Mouse (Mus musculus) cerebellum, adult 2 months (tissue): Measurements from ENCODE around the gene Supt5. TPM values are rescaled to one million over a fixed set of nuclear protein-coding genes. Genes with fewer than 3 reads are reported as not detected.

Source experiments
- DNase-seq, 2 experiments: peaks; one replicate each; pipeline ENCODE4 v3.0.0; 2021
- H3K27ac ChIP-seq: fragments of 200-500 bp; 2 replicates; pipeline ENCODE4 v1.5.1; 2012; ENCODE audit warnings: low read length, control low read depth, inconsistent platforms; ENCODE audit not compliant: insufficient read depth
- H3K27me3 ChIP-seq: fragments of 200-500 bp; 2 replicates; pipeline ENCODE4 v1.6.1; 2012; ENCODE audit warnings: inconsistent platforms, mild to moderate bottlenecking, low read length, moderate library complexity; ENCODE audit not compliant: control insufficient read depth, insufficient read depth
- H3K4me1 ChIP-seq: fragments of 200-500 bp; 2 replicates; pipeline ENCODE4 v1.6.1; 2011; ENCODE audit warnings: low read length; ENCODE audit not compliant: control insufficient read depth, insufficient read depth
- H3K4me3 ChIP-seq: fragments of 200-500 bp; replicated peaks from 2 replicates; pipeline ENCODE3; 2011; ENCODE audit warnings: mild to moderate bottlenecking, low read depth, low read length, control low read depth; ENCODE audit not compliant: insufficient read depth
- CTCF ChIP-seq: fragments of 200-500 bp; IDR thresholded peaks from 2 replicates; pipeline ENCODE4 v1.5.1; 2011; ENCODE audit warnings: low read depth, mild to moderate bottlenecking, control low read depth, low read length, moderate library complexity, borderline replicate concordance; ENCODE audit not compliant: insufficient read depth
- POLR2A ChIP-seq: fragments of 200-500 bp; IDR thresholded peaks from 2 replicates; pipeline ENCODE4 v1.6.1; 2011; ENCODE audit warnings: low read length, control low read depth, borderline replicate concordance; ENCODE audit not compliant: insufficient read depth
- WGBS: fragments of 180-500 bp; shearing (Covaris S2); methylation state at CpG from one replicate; pipeline ENCODE4 v1.1.7; 2018; 5-methylcytosine and 5-hydroxymethylcytosine counted together
- polyA plus RNA-seq: library from polyadenylated mRNA; depleted of rRNA; stranded (reverse); fragments of >200 nt; gene quantifications from 2 replicates; pipeline ENCODE4 v1.2.3, GENCODE M21; 2012; rRNA removed

Gene Supt5
- polyA plus RNA-seq, 1 experiment = 121 TPM

- DNase-seq = peak in 1 of 2 experiments; percentile 32
- no peak overlapping the region for H3K27ac ChIP-seq
- TF ChIP-seq CTCF (no peak), POLR2A (no peak)
- H3K4me1 ChIP-seq = no peaks in the 10 kb centered on the region; the same call in 1 of the 2 replicates
- no peaks in the 10 kb centered on the region for H3K27me3 ChIP-seq
- peak overlapping the region; percentile 89 for H3K4me3 ChIP-seq
- 57% methylated on average over 8 of the region's 8 CpGs for WGBS
Observed at GRCm38 (mm10) chr7:28277237-28277614, 61.3 kb downstream of the Supt5 start.

GRCm38 (mm10) chr7:28271761-28272160 is 66.8 kb downstream of the Supt5 start:
- TF ChIP-seq POLR2A = no peak
- no peak for TF ChIP-seq CTCF
- WGBS = 72% methylated on average over 3 of the region's 3 CpGs
- no peak overlapping the region for H3K27ac ChIP-seq

GRCm38 (mm10) chr7:28269355-28269754 is 69.2 kb downstream of the Supt5 start:
- 91% methylated on average over 12 of the region's 12 CpGs for WGBS
- H3K4me1 ChIP-seq = no peaks in the 10 kb centered on the region
- no peak for DNase-seq
- no peak overlapping the region for H3K27ac ChIP-seq
- no peak; the same call in 1 of the 2 replicates for TF ChIP-seq CTCF
- TF ChIP-seq POLR2A = no peak
- no peak overlapping the region for H3K4me3 ChIP-seq
- no peaks in the 10 kb centered on the region for H3K27me3 ChIP-seq

More at GRCm38 (mm10) chr7:28271761-28272160, 66.8 kb downstream of the Supt5 start:
- H3K27me3 ChIP-seq = no peaks in the 10 kb centered on the region
- DNase-seq = no peak
- H3K4me1 ChIP-seq = no peaks in the 10 kb centered on the region
- H3K4me3 ChIP-seq = no peak overlapping the region

GRCm38 (mm10) chr7:28268576-28268975 is 70.0 kb downstream of the Supt5 start:
- Histone ChIP-seq H3K4me1 (no peaks in the 10 kb centered on the region), H3K4me3 (peak overlapping the region; percentile 73), H3K27me3 (no peaks in the 10 kb centered on the region), H3K27ac (peak overlapping the region; percentile 76)
- DNase-seq = no peak
- WGBS = 17% methylated on average over 16 of the region's 16 CpGs
- TF ChIP-seq POLR2A = no peak
- TF ChIP-seq CTCF = no peak

GRCm38 (mm10) chr7:28268042-28268531 is 70.5 kb downstream of the Supt5 start:
- WGBS = under 1% methylated on average over 47 of the region's 62 CpGs
- H3K27me3 ChIP-seq = no peaks in the 10 kb centered on the region
- TF ChIP-seq POLR2A (no peak), CTCF (no peak)
- peak; percentile 71 to 79 for DNase-seq
- H3K4me1 ChIP-seq = no peaks in the 10 kb centered on the region
- peak overlapping the region; percentile 73 for H3K4me3 ChIP-seq
- peak overlapping the region; percentile 76 for H3K27ac ChIP-seq

- Histone ChIP-seq H3K27ac (peak within 1 kb of the TSS; percentile 76), H3K4me1 (no peaks in the 10 kb centered on the region), H3K4me3 (peak within 1 kb of the TSS; percentile 73), H3K27me3 (no peaks in the 10 kb centered on the region)
- DNase-seq = peak; percentile 93
- 6% methylated on average over 57 of the region's 57 CpGs for WGBS
- TF ChIP-seq CTCF (no peak; the same call in 1 of the 2 replicates), POLR2A (peak; percentile 93)
Observed at GRCm38 (mm10) chr7:28267129-28268041, 71.2 kb downstream of the Supt5 start, which contains the start of gene Eid2. Eid2 (plus strand) TSS chr7:28267881.

GRCm38 (mm10) chr7:28265391-28265790 is 73.2 kb downstream of the Supt5 start:
- no peak overlapping the region for H3K27ac ChIP-seq
- no peak for TF ChIP-seq CTCF
- TF ChIP-seq POLR2A = no peak
- H3K27me3 ChIP-seq = no peaks in the 10 kb centered on the region
- H3K4me3 ChIP-seq = no peak overlapping the region
- H3K4me1 ChIP-seq = no peaks in the 10 kb centered on the region
- WGBS = 76% methylated on average over 13 of the region's 13 CpGs
- no peak for DNase-seq

Other genes starting within 250 kb of the Supt5 start
- 0.02 and 0.03 TPM in 2 replicates for gene 9530053A07Rik, start 209.3 kb downstream of the Supt5 start, polyA plus RNA-seq
- 67.0 and 72.8 TPM in 2 replicates for gene Fbl, start 169.0 kb downstream of the Supt5 start, polyA plus RNA-seq
- 27.3 and 29.6 TPM in 2 replicates for gene Dyrk1b, start 159.3 kb downstream of the Supt5 start, polyA plus RNA-seq
- gene Eid2, start 70.9 kb downstream of the Supt5 start, polyA plus RNA-seq = 44.2 and 44.4 TPM in 2 replicates
- gene Eid2b, start 61.0 kb downstream of the Supt5 start, polyA plus RNA-seq = 21.2 and 23.1 TPM in 2 replicates
- 0.59 and 1.4 TPM in 2 replicates for gene Selenov, start 47.6 kb downstream of the Supt5 start, polyA plus RNA-seq
- gene Dll3, start 36.5 kb downstream of the Supt5 start, polyA plus RNA-seq = 1.3 and 1.4 TPM in 2 replicates
- 75.7 and 78.6 TPM in 2 replicates for gene Timm50, start 26.7 kb downstream of the Supt5 start, polyA plus RNA-seq
- gene Rps16, start 11.9 kb upstream of the Supt5 start, polyA plus RNA-seq = 510 and 514 TPM in 2 replicates
- 4.2 and 4.3 TPM in 2 replicates for gene Plekhg2, start 33.9 kb upstream of the Supt5 start, polyA plus RNA-seq
- gene Zfp36, start 41.5 kb upstream of the Supt5 start, polyA plus RNA-seq = 3.7 and 3.9 TPM in 2 replicates
- gene Med29, start 54.0 kb upstream of the Supt5 start, polyA plus RNA-seq = 47.9 and 49.5 TPM in 2 replicates
- gene Paf1, start 54.2 kb upstream of the Supt5 start, polyA plus RNA-seq = 104 and 124 TPM in 2 replicates
- 2.0 and 2.2 TPM in 2 replicates for gene Gmfg, start 98.7 kb upstream of the Supt5 start, polyA plus RNA-seq
- 39.6 and 41.5 TPM in 2 replicates for gene Lrfn1, start 113.2 kb upstream of the Supt5 start, polyA plus RNA-seq
- gene Ifnl2, start 171.7 kb upstream of the Supt5 start, polyA plus RNA-seq = not detected in 2 replicates
- not detected in 2 replicates for gene Ifnl3, start 184.1 kb upstream of the Supt5 start, polyA plus RNA-seq
- not detected in 2 replicates for gene Sycn, start 202.1 kb upstream of the Supt5 start, polyA plus RNA-seq
- 0.43 and 0.67 TPM in 2 replicates for gene Nccrp1, start 208.5 kb upstream of the Supt5 start, polyA plus RNA-seq